Mouse (Mus musculus): ENCODE measurements at regions not wholly inside any gene's neighbourhood (a gene's known extent, or its start where the extent isn't known, plus 50 kb on each side); places are given as distances from the start of the nearest gene placed in this dataset.

DNA sequence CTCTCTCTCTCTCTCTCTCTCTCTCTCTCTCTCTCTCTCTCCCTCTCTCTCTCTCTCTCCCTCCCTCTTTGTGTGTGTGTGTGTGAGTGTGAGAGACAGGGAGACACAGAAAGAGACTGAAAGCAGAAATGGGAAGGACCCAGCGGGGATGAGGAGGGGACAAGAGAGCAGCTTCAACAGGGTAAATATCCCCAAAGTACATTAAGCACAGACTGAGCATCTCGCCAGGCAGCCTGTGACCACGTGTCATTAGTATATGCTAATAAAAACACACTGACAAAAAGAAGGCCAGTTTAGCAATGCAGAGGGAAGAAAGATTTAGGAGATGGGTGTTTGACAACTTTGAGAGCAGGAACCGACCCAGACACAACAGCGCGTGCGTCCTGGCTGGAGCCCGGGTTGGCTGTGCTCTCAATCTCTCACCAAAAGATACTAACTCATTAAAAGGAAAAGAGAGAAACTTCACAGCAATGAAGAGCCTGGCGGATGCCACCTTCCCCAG, 648.2 kb upstream of the 3110018I06Rik start:
- H3K9me3 ChIP-seq = no peaks in the 10 kb centered on the region
- 41% methylated on average over 9 of the region's 9 CpGs for WGBS
- H3K27ac ChIP-seq (replicated peaks) = no peak overlapping the region

DNA sequence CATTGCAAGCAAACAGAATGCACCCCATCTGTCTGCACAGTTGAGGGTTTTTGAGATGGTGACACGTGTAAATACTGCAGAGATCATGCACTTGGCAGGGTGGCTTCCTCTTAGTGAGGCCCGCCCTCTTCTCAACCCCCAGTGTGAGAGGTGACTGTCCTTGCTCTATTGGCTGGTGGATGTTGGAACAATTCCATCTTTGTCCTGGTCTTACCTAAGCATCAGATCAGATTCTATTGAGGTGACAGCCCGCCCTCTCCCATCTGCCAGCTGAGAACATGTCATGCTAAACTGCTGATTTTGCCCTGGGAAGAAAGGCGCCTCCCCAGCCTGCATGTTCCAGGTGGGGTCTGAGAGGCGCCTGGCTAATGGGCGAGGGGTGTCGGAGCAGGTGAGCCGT, 646.4 kb upstream of the 3110018I06Rik start:
- Histone ChIP-seq H3K4me3 (no peak overlapping the region), H3K9me3 (no peaks in the 10 kb centered on the region), H3K36me3 (no peaks in the 10 kb centered on the region), H3K4me2 (no peak overlapping the region), H3K4me1 (replicated peaks) (peaks cover 34% of the 10 kb centered on the region), H3K27me3 (0 out of 2 replicates have a peak, but pooled peaks cover 2% of the 10 kb centered on the region), H3K9ac (no peak overlapping the region), H3K27ac (replicated peaks) (no peak overlapping the region)
- ATAC-seq (ENCODE audit: low read depth) = no peak
- WGBS = 57% methylated on average over 8 of the region's 8 CpGs

More for the DNA sequence above, 648.2 kb upstream of the 3110018I06Rik start:
- H3K36me3 ChIP-seq = no peaks in the 10 kb centered on the region
- H3K9ac ChIP-seq = no peak overlapping the region
- 0 out of 2 replicates have a peak, but pooled peaks cover 2% of the 10 kb centered on the region for H3K27me3 ChIP-seq
- no peak overlapping the region for H3K4me2 ChIP-seq
- no peak overlapping the region for H3K4me3 ChIP-seq
- H3K4me1 ChIP-seq (replicated peaks) = peaks cover 34% of the 10 kb centered on the region
- ATAC-seq (ENCODE audit: low read depth) = no peak

- Histone ChIP-seq H3K9me3 (no peaks in the 10 kb centered on the region), H3K36me3 (no peaks in the 10 kb centered on the region), H3K27me3 (0 out of 2 replicates have a peak, but pooled peaks cover 2% of the 10 kb centered on the region), H3K9ac (no peak overlapping the region), H3K4me1 (replicated peaks) (peaks cover 34% of the 10 kb centered on the region), H3K27ac (replicated peaks) (no peak overlapping the region), H3K4me3 (no peak overlapping the region), H3K4me2 (no peak overlapping the region)
- ATAC-seq (ENCODE audit: low read depth) = no peak
- WGBS = 49% methylated on average over 8 of the region's 8 CpGs
Observed at GRCm38 (mm10) chr12:106842396-106842795, 646.0 kb upstream of the 3110018I06Rik start.

GRCm38 (mm10) chr12:106851666-106852065, 636.8 kb upstream of the 3110018I06Rik start:
- no peaks in the 10 kb centered on the region for H3K27me3 ChIP-seq
- H3K4me3 ChIP-seq = no peak overlapping the region
- H3K9ac ChIP-seq = no peak overlapping the region
- WGBS = 78% methylated on average over 4 of the region's 4 CpGs
- no peak overlapping the region for H3K27ac ChIP-seq (replicated peaks)
- H3K4me2 ChIP-seq = no peak overlapping the region
- no peak for ATAC-seq (ENCODE audit: low read depth)
- no peaks in the 10 kb centered on the region for H3K9me3 ChIP-seq
- H3K36me3 ChIP-seq = no peaks in the 10 kb centered on the region
- H3K4me1 ChIP-seq (replicated peaks) = peaks cover 8% of the 10 kb centered on the region; the same call in 1 of the 2 replicates

DNA sequence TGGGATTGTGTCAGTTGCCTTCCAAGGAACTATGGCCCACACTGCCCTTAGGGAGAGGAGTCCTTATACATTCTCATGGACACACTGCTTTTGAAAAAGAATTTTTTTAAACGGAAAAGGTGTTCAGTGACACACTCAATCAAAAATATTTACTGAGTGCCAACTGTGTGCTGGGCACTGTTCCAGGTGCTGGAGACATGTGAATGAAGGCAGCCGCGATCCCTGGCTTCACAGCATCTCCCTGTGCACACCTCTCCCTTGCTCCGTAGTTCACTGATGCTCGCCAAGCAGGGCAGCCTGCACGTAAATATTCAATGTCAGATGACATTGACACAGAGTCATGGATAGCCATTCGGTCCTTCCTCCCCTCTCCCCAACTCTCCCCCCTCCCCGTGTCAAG, 635.7 kb upstream of the 3110018I06Rik start:
- H3K9ac ChIP-seq = no peak overlapping the region
- WGBS = 67% methylated on average over 8 of the region's 8 CpGs
- H3K27me3 ChIP-seq = no peaks in the 10 kb centered on the region
- H3K4me1 ChIP-seq (replicated peaks) = peaks cover 8% of the 10 kb centered on the region; the same call in 1 of the 2 replicates
- ATAC-seq (ENCODE audit: low read depth) = no peak
- H3K36me3 ChIP-seq = no peaks in the 10 kb centered on the region
- no peak overlapping the region for H3K4me2 ChIP-seq
- H3K27ac ChIP-seq (replicated peaks) = no peak overlapping the region
- no peak overlapping the region for H3K4me3 ChIP-seq
- H3K9me3 ChIP-seq = no peaks in the 10 kb centered on the region

DNA sequence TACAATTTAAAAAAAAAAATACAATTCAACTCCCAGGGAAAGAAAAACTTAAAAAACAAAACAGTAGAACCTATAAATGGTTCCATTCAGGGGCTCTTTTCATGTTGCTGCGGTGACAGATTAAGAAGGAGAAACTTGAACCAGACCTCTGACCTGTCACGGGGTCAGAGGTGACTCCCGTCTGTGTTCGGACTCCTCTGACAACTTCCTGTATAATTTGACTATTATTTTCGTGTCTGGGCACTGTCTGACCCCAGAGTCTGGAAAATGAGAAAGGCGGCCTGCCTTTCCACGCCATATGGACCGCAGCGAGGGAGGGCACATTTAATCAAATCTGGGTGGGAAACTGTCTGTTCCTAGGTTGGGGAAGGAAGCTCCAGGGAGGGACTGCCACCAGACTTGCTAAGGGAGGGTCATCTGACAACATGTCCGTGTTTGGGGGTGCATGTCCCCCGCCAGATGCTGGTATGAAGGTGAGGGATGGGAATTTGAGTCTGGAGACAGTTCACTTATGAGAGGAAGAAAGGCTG, 634.7 kb upstream of the 3110018I06Rik start:
- Histone ChIP-seq H3K36me3 (no peaks in the 10 kb centered on the region), H3K4me2 (no peak overlapping the region), H3K4me1 (replicated peaks) (peaks cover 8% of the 10 kb centered on the region; the same call in 1 of the 2 replicates), H3K4me3 (no peak overlapping the region), H3K9me3 (no peaks in the 10 kb centered on the region), H3K27me3 (no peaks in the 10 kb centered on the region), H3K27ac (replicated peaks) (no peak overlapping the region), H3K9ac (no peak overlapping the region)
- WGBS = 29% methylated on average over 11 of the region's 11 CpGs
- no peak for ATAC-seq (ENCODE audit: low read depth)

GRCm38 (mm10) chr12:106855520-106855919, 632.9 kb upstream of the 3110018I06Rik start:
- no peak overlapping the region for H3K27ac ChIP-seq (replicated peaks)
- peaks cover 8% of the 10 kb centered on the region; the same call in 1 of the 2 replicates for H3K4me1 ChIP-seq (replicated peaks)
- H3K36me3 ChIP-seq = no peaks in the 10 kb centered on the region
- no peaks in the 10 kb centered on the region for H3K27me3 ChIP-seq
- WGBS = 42% methylated on average over 2 of the region's 2 CpGs
- no peak for ATAC-seq (ENCODE audit: low read depth)
- no peaks in the 10 kb centered on the region for H3K9me3 ChIP-seq
- no peak overlapping the region for H3K9ac ChIP-seq
- H3K4me3 ChIP-seq = no peak overlapping the region
- no peak overlapping the region for H3K4me2 ChIP-seq

GRCm38 (mm10) chr12:106861638-106862037, 626.8 kb upstream of the 3110018I06Rik start:
- Histone ChIP-seq H3K9me3 (no peaks in the 10 kb centered on the region), H3K36me3 (no peaks in the 10 kb centered on the region), H3K9ac (no peak overlapping the region), H3K27me3 (no peaks in the 10 kb centered on the region), H3K4me2 (no peak overlapping the region), H3K4me3 (no peak overlapping the region), H3K27ac (replicated peaks) (no peak overlapping the region), H3K4me1 (replicated peaks) (no peaks in the 10 kb centered on the region)
- WGBS = 93% methylated on average over 5 of the region's 5 CpGs
- no peak for ATAC-seq (ENCODE audit: low read depth)

DNA sequence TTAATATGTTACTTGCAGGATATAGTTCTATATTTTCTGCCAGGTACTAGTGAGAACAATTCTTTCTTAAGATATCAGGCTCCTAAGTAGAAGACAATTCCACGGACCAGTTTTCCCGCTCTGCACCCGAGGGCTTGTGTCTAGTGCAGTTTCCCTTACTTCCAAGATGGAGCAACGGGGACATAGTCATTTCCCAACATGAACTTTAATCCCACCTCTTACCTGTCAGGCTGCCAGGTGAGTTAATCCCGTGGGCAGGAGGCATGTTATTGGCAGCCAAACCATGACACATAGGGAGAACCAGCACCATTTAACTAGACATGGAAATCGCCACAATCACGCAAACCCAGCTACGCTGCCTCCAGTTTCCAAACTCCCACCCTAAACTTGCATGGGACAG, 624.4 kb upstream of the 3110018I06Rik start:
- no peak for ATAC-seq (ENCODE audit: low read depth)
- Histone ChIP-seq H3K4me2 (no peak overlapping the region), H3K27me3 (no peaks in the 10 kb centered on the region), H3K9ac (no peak overlapping the region), H3K4me1 (replicated peaks) (no peaks in the 10 kb centered on the region), H3K9me3 (no peaks in the 10 kb centered on the region), H3K4me3 (no peak overlapping the region), H3K36me3 (no peaks in the 10 kb centered on the region), H3K27ac (replicated peaks) (no peak overlapping the region)
- WGBS = 94% methylated on average over 8 of the region's 8 CpGs

DNA sequence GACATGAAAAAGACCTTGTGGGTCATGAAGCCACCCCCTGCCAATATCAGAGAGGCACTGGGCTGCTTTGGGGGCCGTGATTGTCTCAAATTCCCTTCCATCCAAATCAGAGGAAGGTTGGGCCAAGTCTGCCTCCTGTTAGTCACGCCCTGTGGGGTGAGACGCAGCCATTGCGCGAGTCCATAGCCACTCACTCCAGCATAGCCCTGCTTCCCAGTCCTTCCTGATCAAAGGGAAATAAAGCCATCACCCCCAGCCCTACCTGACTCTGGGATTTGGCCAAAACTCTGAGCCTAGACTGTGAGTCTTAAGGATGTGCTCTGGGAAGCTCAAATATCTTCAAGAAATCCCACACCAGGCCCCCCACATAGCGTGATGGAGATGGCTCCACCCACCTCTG, 620.4 kb upstream of the 3110018I06Rik start:
- WGBS = 74% methylated on average over 6 of the region's 6 CpGs
- Histone ChIP-seq H3K4me1 (replicated peaks) (no peaks in the 10 kb centered on the region), H3K27ac (replicated peaks) (no peak overlapping the region), H3K9ac (no peak overlapping the region), H3K4me2 (no peak overlapping the region), H3K27me3 (no peaks in the 10 kb centered on the region), H3K9me3 (no peaks in the 10 kb centered on the region), H3K36me3 (no peaks in the 10 kb centered on the region), H3K4me3 (no peak overlapping the region)
- ATAC-seq (ENCODE audit: low read depth) = no peak

DNA sequence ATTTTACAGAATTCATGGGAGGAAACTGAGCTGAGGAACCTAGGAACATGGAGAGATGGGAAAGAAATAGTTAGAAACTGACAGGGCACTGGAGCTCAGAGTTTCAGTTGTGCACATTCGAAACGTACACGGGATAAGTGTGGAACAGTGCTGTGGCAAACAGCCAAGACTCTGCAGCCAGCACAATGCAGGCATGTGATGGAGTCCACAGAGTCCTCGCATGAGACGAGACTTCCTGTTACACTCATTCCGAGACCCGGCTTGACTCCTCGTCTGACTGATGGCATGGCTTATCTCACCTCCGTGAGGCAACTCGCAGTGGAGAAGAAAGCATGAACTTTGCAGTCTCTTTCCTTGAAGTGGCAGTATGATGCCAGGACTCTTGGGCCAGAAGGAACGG, 617.0 kb upstream of the 3110018I06Rik start:
- Histone ChIP-seq H3K4me1 (replicated peaks) (no peaks in the 10 kb centered on the region), H3K27me3 (no peaks in the 10 kb centered on the region), H3K36me3 (no peaks in the 10 kb centered on the region), H3K4me3 (no peak overlapping the region), H3K4me2 (no peak overlapping the region), H3K9me3 (no peaks in the 10 kb centered on the region), H3K27ac (replicated peaks) (no peak overlapping the region), H3K9ac (no peak overlapping the region)
- WGBS = 76% methylated on average over 11 of the region's 11 CpGs
- ATAC-seq (ENCODE audit: low read depth) = no peak

GRCm38 (mm10) chr12:106872966-106873730, 615.3 kb upstream of the 3110018I06Rik start:
- whole genome bisulfite sequencing = 91% methylated on average over 11 of the region's 11 CpGs
- Histone ChIP-seq H3K4me2 (no peak overlapping the region), H3K36me3 (no peaks in the 10 kb centered on the region), H3K4me3 (no peak overlapping the region), H3K9me3 (no peaks in the 10 kb centered on the region), H3K4me1 (replicated peaks) (no peaks in the 10 kb centered on the region), H3K9ac (no peak overlapping the region), H3K27ac (replicated peaks) (no peak overlapping the region), H3K27me3 (no peaks in the 10 kb centered on the region)
- ATAC-seq (ENCODE audit: low read depth) = no peak
